Mouse (Mus musculus) kidney, adult 8-10 months (tissue): ENCODE data around the gene She.

ENCODE experiments used
- DNase-seq, 2 experiments: peaks; one replicate each; pipeline ENCODE4 v3.0.0; 2022

She gene

GRCm38 (mm10) chr3:89887582-89888230 is 56.5 kb downstream of the She start:
- no peak for DNase-seq

- no peak for DNase-seq
Observed at GRCm38 (mm10) chr3:89889841-89890430, 58.8 kb downstream of the She start.

- DNase-seq: no peak
Observed at GRCm38 (mm10) chr3:89891696-89892095, 60.5 kb downstream of the She start.

GRCm38 (mm10) chr3:89892517-89893106 is 61.4 kb downstream of the She start:
- DNase-seq: no peak

- DNase-seq: no peak
Observed at GRCm38 (mm10) chr3:89896571-89896970, 65.4 kb downstream of the She start.

GRCm38 (mm10) chr3:89897204-89897796 is 66.1 kb downstream of the She start:
- DNase-seq: no peak

GRCm38 (mm10) chr3:89898011-89898410 is 66.8 kb downstream of the She start:
- no peak for DNase-seq

GRCm38 (mm10) chr3:89898870-89899510 is 67.8 kb downstream of the She start:
- DNase-seq: peak; percentile 10 to 38

GRCm38 (mm10) chr3:89899511-89899908 is 68.3 kb downstream of the She start:
- DNase-seq: no peak

- no peak for DNase-seq
Observed at GRCm38 (mm10) chr3:89907846-89908245, 76.7 kb downstream of the She start.
